Mouse (Mus musculus): ENCODE measurements at regions not wholly inside any gene's neighbourhood (a gene's known extent, or its start where the extent isn't known, plus 50 kb on each side); places are given as distances from the start of the nearest gene placed in this dataset.
A peak's percentile ranks its signal among the peaks of the same experiment; 100 is the strongest.
"Not testable (repeated sequence)": the region's sequence is repeated elsewhere in the genome, so short reads cannot be mapped to it uniquely, and the experiment has no call there.

DNA sequence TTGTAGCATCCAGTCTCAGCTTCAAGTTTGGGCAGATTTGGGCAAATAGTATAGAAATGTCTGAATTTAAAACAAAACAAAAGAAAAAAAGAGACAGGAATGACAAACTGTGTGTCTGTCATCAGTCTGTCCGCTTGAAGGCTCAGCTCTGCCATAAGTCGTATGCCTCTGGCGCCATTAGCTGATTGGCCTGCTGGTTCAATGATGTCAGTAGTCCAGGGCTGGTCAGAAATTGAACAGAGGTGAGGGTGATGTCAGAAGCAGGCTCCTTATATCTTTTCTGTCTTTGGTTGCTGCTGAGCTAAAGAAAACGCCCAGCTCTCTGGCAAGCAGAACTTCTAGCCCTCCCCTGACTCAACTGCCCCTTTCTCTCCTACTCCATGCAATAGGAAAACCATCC, 253.9 kb upstream of the Tgfbr2 start:
- no peak for DNase-seq
- H3K4me1 ChIP-seq (ENCODE audit: control insufficient read depth, insufficient read depth, low read length) = no peaks in the 10 kb centered on the region
- H3K4me3 ChIP-seq (replicated peaks; ENCODE audit: extremely low read depth, low read depth, low read length) = no peak overlapping the region
- TF ChIP-seq POLR2A (IDR thresholded peaks at IDR 0.05; ENCODE audit: borderline replicate concordance, extremely low read depth, low read depth, low read length) = no peak
- 94% methylated on average over 4 of the region's 4 CpGs for WGBS

DNA sequence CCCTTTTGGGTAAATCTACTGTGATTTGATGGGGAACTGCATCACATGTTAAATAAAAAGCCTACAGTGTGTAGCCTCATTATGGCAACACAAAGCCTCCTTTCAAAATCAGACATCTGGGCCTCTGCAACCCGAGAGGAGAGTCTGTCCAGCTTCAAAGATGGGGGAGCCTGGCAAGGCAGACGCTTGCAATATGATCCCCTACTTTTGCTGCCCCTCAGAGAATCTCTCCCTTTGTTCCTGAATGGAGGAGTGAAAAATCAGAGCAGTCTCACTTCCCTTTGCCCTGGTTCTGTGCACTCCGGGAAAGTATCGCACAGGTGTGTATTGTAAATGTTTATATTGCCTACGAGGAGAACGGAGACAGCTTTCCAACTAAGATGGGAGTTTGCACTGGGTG, 253.3 kb upstream of the Tgfbr2 start:
- Histone ChIP-seq H3K4me3 (replicated peaks; ENCODE audit: extremely low read depth, low read depth, low read length) (no peak overlapping the region), H3K4me1 (ENCODE audit: control insufficient read depth, insufficient read depth, low read length) (no peaks in the 10 kb centered on the region)
- no peak for TF ChIP-seq POLR2A (IDR thresholded peaks at IDR 0.05; ENCODE audit: borderline replicate concordance, extremely low read depth, low read depth, low read length)
- no peak for TF ChIP-seq CTCF (IDR thresholded peaks at IDR 0.05; ENCODE audit: insufficient read depth, low read length)
- WGBS = 46% methylated on average over 6 of the region's 6 CpGs
- no peak for DNase-seq

DNA sequence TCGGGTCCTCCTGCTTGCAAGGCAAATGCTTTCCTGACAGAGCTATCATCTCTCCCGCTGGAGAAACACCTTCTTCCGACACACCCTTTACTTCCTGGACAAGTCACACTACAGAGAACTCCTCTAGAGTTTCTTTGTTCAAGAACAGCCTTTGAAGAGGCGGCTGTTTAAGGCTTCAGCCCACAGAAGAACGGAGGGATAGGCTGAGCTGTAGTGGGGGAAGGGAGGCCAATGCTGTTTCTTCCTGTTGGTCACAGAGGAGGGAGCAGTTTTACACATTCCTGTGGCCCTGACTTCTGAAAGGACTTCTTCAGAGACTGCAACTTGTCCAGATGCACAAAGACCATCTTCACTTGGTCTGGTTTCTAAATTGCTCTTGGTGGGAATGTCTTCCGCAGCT, 252.1 kb upstream of the Tgfbr2 start:
- 37% methylated on average over 6 of the region's 6 CpGs for WGBS
- H3K4me3 ChIP-seq (replicated peaks; ENCODE audit: extremely low read depth, low read depth, low read length) = no peak overlapping the region
- H3K4me1 ChIP-seq (ENCODE audit: control insufficient read depth, insufficient read depth, low read length) = no peaks in the 10 kb centered on the region
- DNase-seq = no peak
- no peak for TF ChIP-seq POLR2A (IDR thresholded peaks at IDR 0.05; ENCODE audit: borderline replicate concordance, extremely low read depth, low read depth, low read length)
- no peak for TF ChIP-seq CTCF (IDR thresholded peaks at IDR 0.05; ENCODE audit: insufficient read depth, low read length)

DNA sequence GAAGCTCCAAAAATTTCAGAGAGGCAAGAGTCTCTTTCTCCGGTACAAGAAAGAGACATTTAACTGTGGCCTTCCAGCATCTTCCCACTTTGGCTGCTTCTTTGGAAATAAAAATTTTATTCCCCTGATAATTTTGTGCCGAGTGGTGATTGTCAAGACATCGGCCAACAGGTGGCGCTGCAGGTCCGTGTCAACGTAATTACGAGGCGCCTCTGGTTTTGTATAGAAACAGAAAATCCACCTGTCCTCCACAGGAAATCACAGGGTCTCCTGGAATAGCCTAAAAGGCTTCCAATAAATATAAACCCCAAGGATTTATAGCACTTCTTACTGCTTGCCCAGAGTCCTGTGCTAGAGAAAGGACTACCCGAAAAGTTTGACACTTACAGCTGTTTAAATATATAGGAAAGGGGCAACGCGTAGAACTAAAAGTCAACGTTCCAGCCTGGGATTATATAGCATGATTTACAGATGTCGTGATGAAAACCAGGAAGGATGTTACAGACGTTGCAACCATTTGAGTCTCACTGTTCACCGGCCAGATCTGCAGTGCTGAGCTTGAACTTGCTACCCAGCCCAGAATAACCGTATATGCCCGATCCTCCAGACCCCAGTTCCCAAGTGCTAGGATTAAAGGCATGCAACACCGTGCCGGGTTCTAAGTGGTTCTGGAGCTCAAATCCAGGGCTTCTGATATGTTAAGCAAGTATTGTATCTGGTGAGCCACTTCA, 251.3 kb upstream of the Tgfbr2 start:
- 45% methylated on average over 19 of the region's 19 CpGs for WGBS
- no peaks in the 10 kb centered on the region for H3K4me1 ChIP-seq (ENCODE audit: control insufficient read depth, insufficient read depth, low read length)
- no peak for TF ChIP-seq POLR2A (IDR thresholded peaks at IDR 0.05; ENCODE audit: borderline replicate concordance, extremely low read depth, low read depth, low read length)
- TF ChIP-seq CTCF (IDR thresholded peaks at IDR 0.05; ENCODE audit: insufficient read depth, low read length) = peak; percentile 86
- DNase-seq = peak; percentile 62
- no peak overlapping the region for H3K4me3 ChIP-seq (replicated peaks; ENCODE audit: extremely low read depth, low read depth, low read length)

DNA sequence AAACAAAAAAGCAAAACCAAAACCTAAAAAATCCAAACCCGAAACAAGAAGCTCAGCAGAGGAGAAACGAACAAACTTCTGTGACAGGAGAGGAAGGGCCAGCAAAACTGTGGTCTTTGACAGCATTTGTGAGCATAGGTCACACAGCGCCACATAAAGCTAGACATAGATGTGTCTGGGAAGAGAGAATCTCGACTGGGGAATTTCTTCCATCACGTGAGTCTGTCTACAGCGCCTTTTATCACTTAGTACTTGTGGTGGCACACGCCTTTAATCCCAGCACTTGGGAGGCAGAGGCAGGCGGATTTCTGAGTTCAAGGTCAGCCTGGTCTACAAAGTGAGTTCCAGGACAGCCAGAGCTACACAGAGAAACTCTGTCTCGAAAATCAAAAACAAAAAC, 250.2 kb upstream of the Tgfbr2 start:
- H3K4me1 ChIP-seq (ENCODE audit: control insufficient read depth, insufficient read depth, low read length); DNase-seq; H3K4me3 ChIP-seq (replicated peaks; ENCODE audit: extremely low read depth, low read depth, low read length): not testable (repeated sequence)
- WGBS = 84% methylated on average over 9 of the region's 9 CpGs

DNA sequence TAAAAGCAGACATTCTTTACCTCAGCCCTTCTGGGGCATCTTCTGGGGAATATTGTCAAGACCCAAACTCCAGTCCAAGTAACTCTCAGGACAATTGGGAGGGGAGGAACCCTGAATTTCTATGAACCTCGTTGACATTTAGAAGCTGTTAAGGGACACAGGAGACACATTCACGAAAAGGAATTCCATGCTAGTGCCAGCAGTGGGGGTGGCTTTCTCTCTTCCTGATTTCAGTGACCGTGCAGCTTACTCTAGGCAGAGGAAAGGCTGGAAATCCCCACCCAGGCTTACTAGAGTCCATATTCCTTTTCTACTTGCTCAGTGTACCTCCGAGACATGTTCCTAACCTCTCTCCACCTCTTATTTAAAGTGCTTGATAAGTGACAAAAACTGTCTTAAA, 239.9 kb upstream of the Tgfbr2 start:
- H3K4me1 ChIP-seq (ENCODE audit: control insufficient read depth, insufficient read depth, low read length) = no peaks in the 10 kb centered on the region
- TF ChIP-seq POLR2A (IDR thresholded peaks at IDR 0.05; ENCODE audit: borderline replicate concordance, extremely low read depth, low read depth, low read length) = no peak
- TF ChIP-seq CTCF (IDR thresholded peaks at IDR 0.05; ENCODE audit: insufficient read depth, low read length) = no peak
- H3K4me3 ChIP-seq (replicated peaks; ENCODE audit: extremely low read depth, low read depth, low read length) = no peak overlapping the region
- no peak for DNase-seq
- 33% methylated on average over 4 of the region's 4 CpGs for WGBS

DNA sequence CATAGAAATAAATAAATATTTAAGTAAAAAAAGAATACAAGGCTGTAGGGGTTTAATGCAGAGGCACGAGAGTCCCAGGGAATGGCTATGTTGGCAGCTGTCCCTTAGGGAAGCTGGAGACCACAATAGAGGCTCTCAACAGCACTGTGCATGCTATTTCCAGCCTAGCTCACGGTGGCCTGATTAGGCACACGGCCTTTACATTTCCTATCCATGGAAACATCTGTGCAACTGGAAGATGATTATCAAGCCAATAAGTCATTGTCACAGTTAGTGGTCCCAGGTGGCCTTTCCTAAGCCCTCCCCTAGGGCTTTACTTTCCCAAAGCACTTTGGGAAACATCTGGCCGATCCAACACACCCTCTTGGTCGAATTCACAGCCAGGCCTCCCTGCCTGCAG, 235.9 kb upstream of the Tgfbr2 start:
- 46% methylated on average over 5 of the region's 5 CpGs for WGBS
- Histone ChIP-seq H3K4me3 (replicated peaks; ENCODE audit: extremely low read depth, low read depth, low read length) (no peak overlapping the region), H3K4me1 (ENCODE audit: control insufficient read depth, insufficient read depth, low read length) (no peaks in the 10 kb centered on the region)
- DNase-seq = no peak
- TF ChIP-seq CTCF (IDR thresholded peaks at IDR 0.05; ENCODE audit: insufficient read depth, low read length) (no peak), POLR2A (IDR thresholded peaks at IDR 0.05; ENCODE audit: borderline replicate concordance, extremely low read depth, low read depth, low read length) (no peak)

DNA sequence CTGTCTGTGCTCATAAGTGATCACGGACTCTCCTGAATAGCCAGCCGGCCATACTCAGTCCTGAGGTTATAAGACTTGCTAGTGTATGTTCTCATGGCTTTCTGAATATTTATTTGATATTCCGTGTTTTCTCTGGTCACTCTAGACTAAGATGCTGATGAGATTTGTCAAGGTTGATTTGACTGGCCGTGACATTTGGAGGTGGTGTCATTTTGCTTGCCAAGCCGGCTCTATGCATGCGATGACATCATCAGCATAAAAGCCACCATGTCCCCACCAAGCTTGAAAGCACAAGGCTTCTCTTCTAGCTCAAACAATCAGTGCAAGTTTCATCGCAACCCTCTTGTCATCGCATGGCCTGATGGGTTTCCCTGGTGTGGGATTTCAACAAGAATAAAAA, 235.3 kb upstream of the Tgfbr2 start:
- TF ChIP-seq CTCF (IDR thresholded peaks at IDR 0.05; ENCODE audit: insufficient read depth, low read length) = no peak
- no peak for TF ChIP-seq POLR2A (IDR thresholded peaks at IDR 0.05; ENCODE audit: borderline replicate concordance, extremely low read depth, low read depth, low read length)
- 94% methylated on average over 8 of the region's 8 CpGs for WGBS

DNA sequence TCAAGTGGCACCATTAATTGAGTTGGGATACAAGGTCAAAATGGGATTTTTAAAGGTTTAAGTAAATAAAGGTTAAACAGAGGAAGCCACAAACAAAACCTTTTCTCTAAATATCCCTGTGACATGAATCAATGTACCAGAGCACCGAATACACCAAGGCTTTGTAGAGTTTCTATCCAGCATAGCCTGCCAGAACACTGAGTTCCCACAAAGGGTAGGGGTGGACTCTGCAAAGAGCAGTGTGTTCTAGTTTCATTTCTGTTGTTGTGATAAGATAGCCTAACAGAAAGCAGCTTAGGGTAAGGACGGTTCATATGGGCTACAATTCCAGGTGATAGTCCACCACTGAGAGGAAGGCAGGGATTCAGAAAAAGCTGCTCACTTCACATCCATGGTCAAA, 233.0 kb upstream of the Tgfbr2 start:
- Histone ChIP-seq H3K4me1 (ENCODE audit: control insufficient read depth, insufficient read depth, low read length) (no peaks in the 10 kb centered on the region), H3K4me3 (replicated peaks; ENCODE audit: extremely low read depth, low read depth, low read length) (no peak overlapping the region)
- DNase-seq = no peak
- 57% methylated on average over 2 of the region's 2 CpGs for WGBS
- no peak for TF ChIP-seq POLR2A (IDR thresholded peaks at IDR 0.05; ENCODE audit: borderline replicate concordance, extremely low read depth, low read depth, low read length)
- TF ChIP-seq CTCF (IDR thresholded peaks at IDR 0.05; ENCODE audit: insufficient read depth, low read length) = no peak

More for the DNA sequence above, 235.3 kb upstream of the Tgfbr2 start:
- H3K4me1 ChIP-seq (ENCODE audit: control insufficient read depth, insufficient read depth, low read length) = no peaks in the 10 kb centered on the region
- no peak overlapping the region for H3K4me3 ChIP-seq (replicated peaks; ENCODE audit: extremely low read depth, low read depth, low read length)
- no peak for DNase-seq

DNA sequence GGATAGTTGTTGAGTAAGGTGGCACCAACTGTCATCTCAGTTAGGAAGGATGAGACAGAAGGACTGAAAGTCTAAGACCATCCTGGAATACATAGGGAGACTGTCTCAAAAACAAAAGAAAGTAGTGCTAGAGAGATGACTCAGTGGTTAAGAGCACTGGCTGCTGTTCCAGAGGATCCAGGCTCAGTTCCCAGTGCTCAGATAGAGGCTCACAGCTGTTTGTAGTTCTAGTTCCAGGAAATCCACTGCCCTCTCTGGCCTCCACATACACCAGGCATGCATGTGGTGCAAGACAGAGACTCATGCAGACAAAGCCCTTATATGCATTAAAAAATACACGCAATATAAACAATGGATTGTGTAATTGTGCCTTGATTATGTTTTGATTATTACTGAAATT, 229.9 kb upstream of the Tgfbr2 start:
- TF ChIP-seq POLR2A (IDR thresholded peaks at IDR 0.05; ENCODE audit: borderline replicate concordance, extremely low read depth, low read depth, low read length) (no peak), CTCF (IDR thresholded peaks at IDR 0.05; ENCODE audit: insufficient read depth, low read length) (no peak)
- 82% methylated on average over 1 of the region's 1 CpGs for WGBS
- Histone ChIP-seq H3K4me1 (ENCODE audit: control insufficient read depth, insufficient read depth, low read length) (no peaks in the 10 kb centered on the region), H3K4me3 (replicated peaks; ENCODE audit: extremely low read depth, low read depth, low read length) (no peak overlapping the region)
- DNase-seq = no peak

Data from lung, adult 2 months (tissue).